Mouse (Mus musculus): ENCODE data around the gene Hhatl. TPM values are rescaled to one million over a fixed set of nuclear protein-coding genes. Genes with fewer than 3 reads are reported as not detected.

Hhatl gene
- polyA plus RNA-seq, 1 experiment from 2014 or later = 18.3 TPM

DNA sequence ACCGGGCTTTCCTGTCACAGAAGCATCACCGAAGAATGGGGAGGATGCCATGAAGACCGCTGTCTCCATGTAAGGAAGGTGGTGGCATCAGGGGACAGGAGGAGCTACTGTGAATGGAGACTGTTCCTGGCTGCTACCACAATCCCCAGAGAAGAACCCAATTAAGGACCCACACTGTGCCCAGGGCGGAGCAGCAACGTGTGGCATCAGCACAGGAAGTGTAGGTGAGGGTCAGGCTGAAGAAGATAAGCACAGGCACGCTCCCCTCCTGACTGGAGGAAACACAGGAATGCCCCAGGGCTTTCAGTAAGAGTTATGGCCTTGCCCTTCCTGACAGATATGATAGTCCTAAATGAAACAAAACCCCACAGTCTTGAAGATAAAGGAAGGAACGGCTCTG lies 10.4 kb upstream of the Hhatl start:
- ATAC-seq (replicated peaks; ENCODE audit: insufficient number of reproducible peaks, insufficient read depth, low FRiP score, low read depth) = no peak
- Histone ChIP-seq H3K9ac (no peak overlapping the region), H3K4me3 (no peak overlapping the region), H3K27me3 (0 out of 2 replicates have a peak, but pooled peaks cover under 1% of the 10 kb centered on the region), H3K4me1 (replicated peaks) (peaks cover 7% of the 10 kb centered on the region), H3K4me2 (no peak overlapping the region), H3K9me3 (replicated peaks) (no peaks in the 10 kb centered on the region), H3K36me3 (no peaks in the 10 kb centered on the region), H3K27ac (no peak overlapping the region)
- 51% methylated on average over 7 of the region's 7 CpGs for WGBS

GRCm38 (mm10) chr9:121798887-121799520 lies 6.7 kb upstream of the Hhatl start:
- no peaks in the 10 kb centered on the region for H3K9me3 ChIP-seq (replicated peaks)
- H3K4me1 ChIP-seq (replicated peaks) = peaks cover 23% of the 10 kb centered on the region
- no peak overlapping the region for H3K4me3 ChIP-seq
- WGBS = 47% methylated on average over 5 of the region's 6 CpGs
- peaks cover 10% of the 10 kb centered on the region; the same call in 1 of the 2 replicates for H3K27me3 ChIP-seq
- H3K27ac ChIP-seq = no peak overlapping the region
- H3K4me2 ChIP-seq = no peak overlapping the region
- ATAC-seq (replicated peaks; ENCODE audit: insufficient number of reproducible peaks, insufficient read depth, low FRiP score, low read depth) = no peak
- H3K36me3 ChIP-seq = no peaks in the 10 kb centered on the region
- no peak overlapping the region for H3K9ac ChIP-seq

DNA sequence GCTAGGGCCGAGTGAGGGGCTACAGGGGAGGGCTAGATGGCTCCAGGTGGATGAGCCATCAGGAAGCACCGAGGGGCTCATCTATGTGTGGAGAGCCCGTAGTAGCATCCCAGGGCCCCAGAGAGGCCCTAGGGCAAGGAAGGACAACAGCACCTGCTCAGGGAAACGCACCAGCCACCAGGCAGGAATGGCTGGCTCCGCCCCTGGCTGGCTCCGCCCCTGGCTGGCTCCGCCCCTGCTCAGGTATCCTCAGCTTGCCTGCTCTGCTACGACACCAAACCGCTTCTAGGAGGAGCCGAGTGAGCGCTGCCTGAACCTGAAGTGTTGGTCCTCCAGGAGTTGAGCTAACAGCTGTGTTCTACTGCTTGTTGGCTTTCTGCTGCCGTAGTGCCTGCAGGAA lies 5.4 kb upstream of the Hhatl start:
- no peaks in the 10 kb centered on the region for H3K9me3 ChIP-seq (replicated peaks)
- WGBS = 20% methylated on average over 12 of the region's 12 CpGs
- H3K27me3 ChIP-seq = peaks cover 10% of the 10 kb centered on the region; the same call in 1 of the 2 replicates
- no peaks in the 10 kb centered on the region for H3K36me3 ChIP-seq
- peaks cover 32% of the 10 kb centered on the region for H3K4me1 ChIP-seq (replicated peaks)
- no peak for ATAC-seq (replicated peaks; ENCODE audit: insufficient number of reproducible peaks, insufficient read depth, low FRiP score, low read depth)
- H3K27ac ChIP-seq = no peak overlapping the region
- no peak overlapping the region for H3K4me2 ChIP-seq
- H3K4me3 ChIP-seq = no peak overlapping the region
- H3K9ac ChIP-seq = no peak overlapping the region

DNA sequence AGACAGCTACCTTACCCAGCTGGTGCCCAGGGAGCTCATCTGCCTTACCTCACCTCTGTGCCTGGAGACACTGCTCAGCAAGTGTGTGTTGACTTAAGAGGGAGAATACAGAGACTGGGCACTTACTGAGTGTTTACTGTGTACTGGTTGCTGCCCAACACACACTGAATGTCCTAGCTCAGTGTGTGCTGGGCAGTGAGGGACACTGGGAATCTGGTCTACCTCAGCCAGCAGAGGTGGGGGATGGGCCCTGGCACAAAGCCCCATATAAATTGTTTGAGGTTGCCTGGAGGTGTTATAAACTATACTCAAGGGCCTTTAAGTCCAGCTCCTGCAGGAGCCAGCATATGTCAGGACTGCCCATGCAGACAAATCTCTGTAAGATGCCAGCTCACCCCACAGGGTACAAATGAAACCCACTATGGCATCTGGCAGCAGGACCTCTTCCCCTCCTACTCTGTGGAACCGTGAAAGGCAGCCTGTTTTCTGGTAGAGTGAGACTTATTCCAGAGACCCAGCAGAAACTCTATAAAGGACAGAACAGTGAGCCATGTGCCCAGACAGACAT lies 2.7 kb upstream of the Hhatl start:
- Histone ChIP-seq H3K9me3 (replicated peaks) (no peaks in the 10 kb centered on the region), H3K4me2 (no peak overlapping the region), H3K27ac (peak overlapping the region; percentile 53), H3K36me3 (no peaks in the 10 kb centered on the region), H3K4me1 (replicated peaks) (peaks cover 57% of the 10 kb centered on the region), H3K27me3 (peaks cover 10% of the 10 kb centered on the region; the same call in 1 of the 2 replicates), H3K4me3 (no peak overlapping the region), H3K9ac (no peak overlapping the region)
- WGBS = 29% methylated on average over 1 of the region's 1 CpGs
- ATAC-seq (replicated peaks; ENCODE audit: insufficient number of reproducible peaks, insufficient read depth, low FRiP score, low read depth) = no peak

GRCm38 (mm10) chr9:121791206-121791605 lies 1.1 kb downstream of the Hhatl start:
- peak; percentile 45 for ATAC-seq (replicated peaks; ENCODE audit: insufficient number of reproducible peaks, insufficient read depth, low FRiP score, low read depth)
- H3K4me1 ChIP-seq (replicated peaks) = peaks cover 50% of the 10 kb centered on the region
- 5% methylated on average over 5 of the region's 5 CpGs for WGBS
- H3K4me2 ChIP-seq = peak overlapping the region; percentile 70
- H3K9me3 ChIP-seq (replicated peaks) = no peaks in the 10 kb centered on the region
- H3K27ac ChIP-seq = peak overlapping the region; percentile 89
- peak overlapping the region; percentile 45 for H3K4me3 ChIP-seq
- H3K9ac ChIP-seq = peak overlapping the region; percentile 47; the same call in 1 of the 2 replicates
- no peaks in the 10 kb centered on the region for H3K36me3 ChIP-seq
- peaks cover 9% of the 10 kb centered on the region for H3K27me3 ChIP-seq

- H3K4me1 ChIP-seq (replicated peaks) = peaks cover 20% of the 10 kb centered on the region
- no peak for ATAC-seq (replicated peaks; ENCODE audit: insufficient number of reproducible peaks, insufficient read depth, low FRiP score, low read depth)
- 81% methylated on average over 2 of the region's 2 CpGs for WGBS
- no peak overlapping the region for H3K27ac ChIP-seq
- no peak overlapping the region for H3K4me3 ChIP-seq
- H3K36me3 ChIP-seq = no peaks in the 10 kb centered on the region
- peaks cover 15% of the 10 kb centered on the region; the same call in 1 of the 2 replicates for H3K27me3 ChIP-seq
- no peak overlapping the region for H3K9ac ChIP-seq
- no peaks in the 10 kb centered on the region for H3K9me3 ChIP-seq (replicated peaks)
- no peak overlapping the region for H3K4me2 ChIP-seq
Observed at GRCm38 (mm10) chr9:121786359-121786758, 5.9 kb downstream of the Hhatl start.

DNA sequence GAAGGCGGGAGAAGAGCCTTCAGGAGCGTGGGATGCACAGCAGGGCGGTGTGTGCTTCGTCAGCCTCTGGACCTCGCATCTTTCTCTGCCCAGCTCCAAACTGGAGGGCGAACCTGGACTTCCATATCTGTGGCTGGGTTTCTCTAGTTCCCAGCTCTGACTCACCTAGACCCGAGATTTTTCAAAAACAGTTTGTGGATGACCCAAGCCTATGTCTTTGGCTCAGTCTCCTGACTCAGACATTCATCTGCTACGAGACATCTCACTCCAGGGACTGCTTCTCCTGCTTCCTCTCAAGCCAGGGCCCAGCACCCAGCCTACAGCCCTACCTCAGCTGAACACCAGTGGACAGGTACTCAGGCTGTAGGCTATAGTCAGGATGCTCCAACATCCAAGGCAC lies 7.0 kb downstream of the Hhatl start:
- Histone ChIP-seq H3K4me3 (no peak overlapping the region), H3K4me1 (replicated peaks) (peaks cover 9% of the 10 kb centered on the region; the same call in 1 of the 2 replicates), H3K27ac (no peak overlapping the region), H3K27me3 (peaks cover 17% of the 10 kb centered on the region), H3K36me3 (no peaks in the 10 kb centered on the region), H3K9me3 (replicated peaks) (no peaks in the 10 kb centered on the region), H3K9ac (no peak overlapping the region), H3K4me2 (no peak overlapping the region)
- 83% methylated on average over 8 of the region's 8 CpGs for WGBS
- ATAC-seq (replicated peaks; ENCODE audit: insufficient number of reproducible peaks, insufficient read depth, low FRiP score, low read depth) = no peak

GRCm38 (mm10) chr9:121784801-121785200 lies 7.5 kb downstream of the Hhatl start:
- Histone ChIP-seq H3K27me3 (peaks cover 22% of the 10 kb centered on the region), H3K4me1 (replicated peaks) (peaks cover 9% of the 10 kb centered on the region; the same call in 1 of the 2 replicates), H3K4me2 (no peak overlapping the region), H3K4me3 (no peak overlapping the region), H3K9me3 (replicated peaks) (no peaks in the 10 kb centered on the region), H3K9ac (no peak overlapping the region), H3K27ac (no peak overlapping the region), H3K36me3 (no peaks in the 10 kb centered on the region)
- 75% methylated on average over 12 of the region's 12 CpGs for WGBS
- ATAC-seq (replicated peaks; ENCODE audit: insufficient number of reproducible peaks, insufficient read depth, low FRiP score, low read depth) = 0 out of 2 replicates have a peak, but pooled peaks have one; percentile 20

DNA sequence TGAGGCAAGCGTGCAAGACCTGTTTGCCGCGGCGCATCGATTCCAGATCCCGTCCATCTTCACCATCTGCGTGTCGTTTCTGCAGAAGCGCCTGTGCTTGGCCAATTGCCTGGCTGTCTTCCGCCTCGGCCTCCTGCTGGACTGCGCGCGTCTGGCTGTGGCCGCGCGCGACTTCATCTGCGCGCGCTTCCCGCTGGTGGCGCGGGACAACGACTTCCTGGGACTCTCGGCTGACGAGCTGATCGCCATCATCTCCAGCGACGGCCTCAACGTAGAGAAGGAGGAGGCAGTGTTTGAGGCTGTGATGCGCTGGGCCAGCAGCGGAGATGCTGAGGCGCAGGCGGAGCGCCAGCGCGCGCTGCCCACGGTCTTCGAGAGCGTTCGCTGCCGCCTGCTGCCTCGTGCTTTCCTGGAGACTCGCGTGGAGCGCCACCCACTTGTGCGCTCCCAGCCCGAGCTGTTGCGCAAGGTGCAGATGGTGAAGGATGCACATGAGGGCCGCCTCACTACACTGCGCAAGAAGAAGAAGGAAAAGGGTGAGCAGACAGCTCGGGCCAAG lies 14.2 kb downstream of the Hhatl start:
- no peaks in the 10 kb centered on the region for H3K9me3 ChIP-seq (replicated peaks)
- no peak overlapping the region for H3K27ac ChIP-seq
- no peaks in the 10 kb centered on the region for H3K36me3 ChIP-seq
- peak overlapping the region; percentile 75 for H3K4me2 ChIP-seq
- H3K4me3 ChIP-seq = peak overlapping the region; percentile 40
- H3K27me3 ChIP-seq = peaks cover 41% of the 10 kb centered on the region
- peak; percentile 40; the same call in 1 of the 2 replicates for ATAC-seq (replicated peaks; ENCODE audit: insufficient number of reproducible peaks, insufficient read depth, low FRiP score, low read depth)
- peaks cover 34% of the 10 kb centered on the region for H3K4me1 ChIP-seq (replicated peaks)
- 13% methylated on average over 54 of the region's 54 CpGs for WGBS
- H3K9ac ChIP-seq = peak overlapping the region; percentile 40

DNA sequence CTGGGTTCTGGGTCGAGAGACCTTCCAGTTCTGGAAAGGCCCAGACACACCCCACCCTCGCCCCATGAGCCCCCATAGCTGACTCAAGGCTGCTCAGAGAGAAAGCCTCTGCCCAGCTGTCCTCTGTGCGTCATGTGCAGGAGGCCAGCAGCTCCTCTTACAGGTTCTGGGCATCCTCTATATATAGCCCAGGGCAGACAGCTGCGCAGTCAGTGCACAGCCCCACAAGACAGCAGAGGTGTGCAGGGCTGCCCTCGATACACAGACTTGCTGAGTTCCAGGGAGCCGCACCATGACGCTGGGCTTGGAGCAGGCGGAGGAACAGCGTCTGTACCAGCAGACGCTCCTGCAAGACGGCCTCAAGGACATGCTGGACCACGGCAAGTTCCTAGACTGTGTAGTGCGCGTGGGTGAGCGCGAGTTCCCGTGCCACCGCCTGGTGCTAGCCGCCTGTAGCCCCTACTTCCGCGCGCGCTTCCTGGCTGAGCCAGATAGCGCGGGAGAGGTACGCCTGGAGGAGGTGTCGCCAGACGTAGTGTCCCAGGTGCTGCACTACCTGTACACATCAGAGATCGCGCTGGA lies 14.7 kb downstream of the Hhatl start, which contains the start of gene Klhl40:
Gene Klhl40, plus strand, starts transcription at position 124 of the 582 bp plus-strand sequence.
- Histone ChIP-seq H3K4me2 (peak within 1 kb of the TSS; percentile 75), H3K27ac (peak within 1 kb of the TSS; percentile 73), H3K36me3 (no peaks in the 10 kb centered on the region), H3K4me3 (peak within 1 kb of the TSS; percentile 40), H3K9ac (peak within 1 kb of the TSS; percentile 40), H3K4me1 (replicated peaks) (peaks cover 32% of the 10 kb centered on the region), H3K27me3 (peaks cover 41% of the 10 kb centered on the region), H3K9me3 (replicated peaks) (no peaks in the 10 kb centered on the region)
- peak; percentile 76 for ATAC-seq (replicated peaks; ENCODE audit: insufficient number of reproducible peaks, insufficient read depth, low FRiP score, low read depth)
- 15% methylated on average over 30 of the region's 30 CpGs for WGBS

DNA sequence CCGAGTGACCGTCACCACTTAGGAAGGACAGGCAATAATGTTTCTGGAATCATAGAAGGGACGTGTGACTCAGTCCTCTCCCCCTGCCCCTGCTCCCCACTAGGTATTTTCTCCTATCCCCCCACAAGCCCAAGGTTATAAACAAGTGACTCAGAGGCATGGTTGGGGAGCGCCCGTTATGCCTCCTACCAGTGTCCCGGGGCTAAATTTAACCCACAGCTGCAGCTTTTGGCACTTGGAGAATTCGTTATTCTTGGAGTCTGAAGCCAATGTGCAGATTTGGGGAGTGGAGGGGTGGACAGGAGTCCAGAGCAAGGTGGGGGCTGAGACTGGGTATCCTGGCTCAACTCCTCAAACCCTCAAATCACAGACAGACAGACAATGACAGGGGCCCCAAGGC lies 15.8 kb downstream of the Hhatl start:
- peak overlapping the region; percentile 75 for H3K4me2 ChIP-seq
- H3K27me3 ChIP-seq = peaks cover 41% of the 10 kb centered on the region
- H3K27ac ChIP-seq = peak overlapping the region; percentile 73
- H3K4me3 ChIP-seq = no peak overlapping the region
- H3K4me1 ChIP-seq (replicated peaks) = peaks cover 34% of the 10 kb centered on the region
- 43% methylated on average over 7 of the region's 7 CpGs for WGBS
- ATAC-seq (replicated peaks; ENCODE audit: insufficient number of reproducible peaks, insufficient read depth, low FRiP score, low read depth) = no peak; the same call in 1 of the 2 replicates
- H3K36me3 ChIP-seq = no peaks in the 10 kb centered on the region
- H3K9ac ChIP-seq = no peak overlapping the region
- H3K9me3 ChIP-seq (replicated peaks) = no peaks in the 10 kb centered on the region
